Mouse (Mus musculus) left cerebral cortex, postnatal 10 days (tissue): ENCODE measurements around the gene Polr1d. TPM values are rescaled to one million over a fixed set of nuclear protein-coding genes. Genes with fewer than 3 reads are reported as not detected.

ENCODE experiments used
- total RNA-seq, 2 experiments: library from RNA; stranded (reverse); gene quantifications; 2 replicates each; pipeline ENCODE4 v1.2.3; 2021

The Polr1d gene
- total RNA-seq, 2 experiments from 2014 or later: 82.2 to 88.3 TPM

Other genes with a start within 250 kb of the Polr1d start
- gene Rpl21, start 244.2 kb upstream of the Polr1d start, total RNA-seq: 100 to 1,000 TPM; 183 to 190 TPM
- 10 to 100 TPM in 1 of 2 experiments, 1 to 10 TPM in 1; 9.2 to 12.2 TPM for gene Rasl11a, start 232.0 kb upstream of the Polr1d start, total RNA-seq
- gene Gtf3a, start 128.4 kb upstream of the Polr1d start, total RNA-seq: 10 to 100 TPM; 31.0 to 32.9 TPM
- gene Mtif3, start 113.2 kb upstream of the Polr1d start, total RNA-seq: 10 to 100 TPM; 18.6 to 19.6 TPM
- 1 to 10 TPM; 5.6 to 6.2 TPM for gene Lnx2, start 464 bp upstream of the Polr1d start, total RNA-seq
- gene Gsx1, start 111.6 kb downstream of the Polr1d start, total RNA-seq: under 1 TPM; 0.59 to 0.88 TPM
- gene Pdx1, start 192.9 kb downstream of the Polr1d start, total RNA-seq: not detected
- gene Cdx2, start 230.2 kb downstream of the Polr1d start, total RNA-seq: not detected
- not detected for gene Urad, start 245.4 kb downstream of the Polr1d start, total RNA-seq